Mouse (Mus musculus) C2C12 (cell line): Measurements from ENCODE around the gene Colgalt1.

Experiments used
- CEBPB ChIP-seq: IDR thresholded peaks from one replicate; pipeline ENCODE4 v1.6.1; 2011; ENCODE audit warnings: low read depth, mild to moderate bottlenecking, control low read depth, moderate library complexity
- CTCF ChIP-seq: IDR thresholded peaks from one replicate; pipeline ENCODE4 v1.5.1; 2011; ENCODE audit not compliant: control insufficient read depth, insufficient read depth, insufficient read length
- FOSL1 ChIP-seq: IDR thresholded peaks from one replicate; pipeline ENCODE4 v1.8.0; 2011; ENCODE audit warnings: mild to moderate bottlenecking, low read length; ENCODE audit not compliant: poor library complexity, insufficient read depth, severe bottlenecking
- MAX ChIP-seq: IDR thresholded peaks from one replicate; pipeline ENCODE4 v1.6.1; 2011; ENCODE audit warnings: mild to moderate bottlenecking, control low read depth
- MYOG ChIP-seq: IDR thresholded peaks from one replicate; pipeline ENCODE4 v1.6.1; 2011; ENCODE audit not compliant: control insufficient read depth, insufficient read length; ENCODE audit errors: extremely low read depth
- USF1 ChIP-seq: IDR thresholded peaks from one replicate; pipeline ENCODE4 v1.6.1; 2011; ENCODE audit warnings: low read depth, mild to moderate bottlenecking, control low read depth, moderate library complexity

DNA sequence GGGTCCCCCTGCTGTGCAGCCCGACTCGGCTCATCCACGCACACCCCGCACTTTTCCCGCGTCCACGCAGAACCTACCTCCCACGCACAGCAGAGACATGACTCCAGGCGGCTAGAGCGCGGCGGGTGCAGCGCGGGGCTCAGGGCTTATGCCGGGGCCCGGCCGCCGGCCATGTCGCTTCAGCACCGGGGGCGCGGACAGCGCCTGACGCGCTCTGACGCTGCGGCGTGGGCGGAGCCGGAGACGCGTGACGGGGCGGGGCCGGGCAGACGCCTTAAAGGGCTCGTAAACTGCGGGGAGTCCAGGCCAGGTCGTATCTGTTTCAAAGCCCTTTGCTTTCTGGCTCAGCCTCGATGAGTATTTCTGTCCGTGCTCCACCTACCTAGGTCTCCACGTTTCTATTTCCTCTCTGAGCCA, 60.8 kb downstream of the Colgalt1 start, which contains the start of gene Unc13a:
- TF ChIP-seq CTCF: no peak
- peak; percentile 37 for TF ChIP-seq MAX
- TF ChIP-seq CEBPB: no peak
- TF ChIP-seq USF1: peak; percentile 26
- no peak for TF ChIP-seq MYOG
- TF ChIP-seq FOSL1: no peak
